ENCODE assay signal across 25 mouse cellular contexts in the genomic region with DNA sequence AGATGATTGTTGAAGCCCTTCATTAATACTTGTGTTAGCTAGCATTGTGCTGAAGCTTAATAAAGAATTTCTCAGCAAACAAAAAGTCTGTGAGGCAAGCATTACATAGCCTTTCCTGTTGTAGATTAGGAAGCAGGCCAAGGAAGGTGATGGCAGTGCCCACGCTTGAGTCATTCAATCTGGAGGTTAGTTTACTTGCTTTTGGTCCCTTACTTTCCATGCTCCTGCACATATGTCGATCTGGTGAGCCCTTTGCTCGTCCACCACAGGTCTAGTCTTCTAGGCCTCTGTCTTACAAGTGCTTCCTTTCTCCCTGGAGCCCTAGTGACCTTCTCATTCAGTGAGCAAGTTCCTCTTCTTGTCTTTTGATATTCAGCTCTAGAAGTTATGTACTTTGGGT.
DNase-seq lines count a peak whose midpoint lies in the region; ATAC-seq and TF ChIP-seq lines count a peak whose summit lies in the region.
"Had no signal": no experiment of that assay in that cellular context is flagged by ENCODE, and none has a peak within 500 bp of the region (broad histone marks: within the 10 kb centered on the region; RNA-seq: fewer than 3 reads in every experiment).

No protein-coding gene starts in this region.

- H3K27ac ChIP-seq in lung, postnatal 0 days (ENCODE audit: low read length) = no peak overlapping the region
- H3K27ac ChIP-seq in MEL (ENCODE audit: control insufficient read depth, low read depth, low read length) = no peak overlapping the region
- H3K27ac ChIP-seq in stomach, postnatal 0 days (replicated peaks) = no peak overlapping the region
- H3K27ac ChIP-seq: forebrain, embryonic 12.5 days; gastrocnemius, adult 2 months; hindbrain, embryonic 10.5 days; hindbrain, embryonic 15.5 days; layer of hippocampus, adult 2 months; limb, embryonic 12.5 days; midbrain, embryonic 13.5 days; neural tube, embryonic 13.5 days had no signal

- H3K9ac ChIP-seq in lung, postnatal 0 days (replicated peaks; ENCODE audit: low read depth) = no peak overlapping the region
- H3K9ac ChIP-seq in MEL (ENCODE audit: control insufficient read depth, low read depth, low read length, poor library complexity, severe bottlenecking) = no peak overlapping the region
- H3K9ac ChIP-seq in stomach, postnatal 0 days (ENCODE audit: low read length) = no peak overlapping the region
- H3K9ac ChIP-seq: forebrain, embryonic 12.5 days; forebrain, postnatal 0 days; hindbrain, embryonic 15.5 days; limb, embryonic 12.5 days; midbrain, embryonic 13.5 days; neural tube, embryonic 13.5 days had no signal

- H3K4me2 ChIP-seq in lung, postnatal 0 days (replicated peaks; ENCODE audit: low read depth, low read length) = no peak overlapping the region
- no peak overlapping the region for H3K4me2 ChIP-seq in stomach, postnatal 0 days (replicated peaks; ENCODE audit: low read depth)
- H3K4me2 ChIP-seq: forebrain, embryonic 12.5 days; hindbrain, embryonic 15.5 days; limb, embryonic 12.5 days; midbrain, embryonic 13.5 days; neural tube, embryonic 13.5 days had no signal

- no peak for TF ChIP-seq RAD21 in MEL (IDR thresholded peaks at IDR 0.05; ENCODE audit: low read depth, low read length)

- ATAC-seq in lung, postnatal 0 days = no peak
- no peak for ATAC-seq in stomach, postnatal 0 days (ENCODE audit: low FRiP score, low TSS enrichment)
- ATAC-seq: forebrain, postnatal 0 days; inflammation-experienced regulatory T-cells, adult 6 months; midbrain, embryonic 13.5 days had no signal

- TF ChIP-seq POLR2A in lung, adult 2 months (IDR thresholded peaks at IDR 0.05; ENCODE audit: borderline replicate concordance, extremely low read depth, low read depth, low read length) = no peak
- TF ChIP-seq POLR2A in MEL (IDR thresholded peaks at IDR 0.05; ENCODE audit: control insufficient read depth in 1 of 2, insufficient read depth in 1 of 2, low read depth in 1 of 2, low read length in 2 of 2, poor library complexity in 1 of 2) = no peak

- H3K79me2 ChIP-seq in MEL (ENCODE audit: control insufficient read depth, insufficient read depth, low read length, poor library complexity) = no peaks in the 10 kb centered on the region

- no peaks in the 10 kb centered on the region for H3K27me3 ChIP-seq in lung, postnatal 0 days (replicated peaks; ENCODE audit: insufficient read depth, low read length)
- H3K27me3 ChIP-seq in MEL (ENCODE audit: control insufficient read depth in 1 of 2, insufficient read depth in 2 of 2, low read length in 2 of 2) = no peaks in the 10 kb centered on the region
- H3K27me3 ChIP-seq in stomach, postnatal 0 days (ENCODE audit: control insufficient read depth, insufficient read depth, low read length) = no peaks in the 10 kb centered on the region
- H3K27me3 ChIP-seq: forebrain, embryonic 12.5 days; hindbrain, embryonic 15.5 days; limb, embryonic 12.5 days; midbrain, embryonic 13.5 days; neural tube, embryonic 13.5 days had no signal

- no peaks in the 10 kb centered on the region for H3K4me1 ChIP-seq in lung, postnatal 0 days (ENCODE audit: insufficient read depth, low read depth, low read length)
- H3K4me1 ChIP-seq in lung, adult 2 months (ENCODE audit: control insufficient read depth, insufficient read depth, low read length) = 0 out of 2 replicates have a peak, but pooled peaks cover 2% of the 10 kb centered on the region
- peaks cover 4 to 6% of the 10 kb centered on the region in 2 experiments; a peak in 2 of 4 replicates for H3K4me1 ChIP-seq in MEL (ENCODE audit: control insufficient read depth in 1 of 2, insufficient read depth in 2 of 2, low read length in 2 of 2)
- H3K4me1 ChIP-seq in stomach, postnatal 0 days (replicated peaks; ENCODE audit: control insufficient read depth, insufficient read depth) = no peaks in the 10 kb centered on the region
- H3K4me1 ChIP-seq: forebrain, embryonic 12.5 days; hindbrain, embryonic 10.5 days; hindbrain, embryonic 15.5 days; limb, embryonic 12.5 days; midbrain, embryonic 13.5 days; neural tube, embryonic 13.5 days had no signal

- no peaks in the 10 kb centered on the region for H3K9me3 ChIP-seq in lung, postnatal 0 days (ENCODE audit: low read length)
- no peaks in the 10 kb centered on the region for H3K9me3 ChIP-seq in MEL (replicated peaks; ENCODE audit: insufficient read depth, low read length)
- no peaks in the 10 kb centered on the region for H3K9me3 ChIP-seq in stomach, postnatal 0 days (ENCODE audit: control insufficient read depth, low read length)
- H3K9me3 ChIP-seq: forebrain, embryonic 12.5 days; hindbrain, embryonic 10.5 days; hindbrain, embryonic 15.5 days; limb, embryonic 12.5 days; midbrain, embryonic 13.5 days; neural tube, embryonic 13.5 days had no signal

- H3K36me3 ChIP-seq in lung, postnatal 0 days (ENCODE audit: insufficient read depth, low read length) = peaks cover 10% of the 10 kb centered on the region; the same call in 1 of the 2 replicates
- H3K36me3 ChIP-seq in MEL (ENCODE audit: control insufficient read depth in 1 of 2, insufficient read depth in 2 of 2, low read length in 2 of 2) = peaks cover 3 to 27% of the 10 kb centered on the region in 2 experiments; a peak in 3 of 4 replicates
- H3K36me3 ChIP-seq in stomach, postnatal 0 days (ENCODE audit: control insufficient read depth, insufficient read depth, low read length) = peaks cover 9% of the 10 kb centered on the region

- DNase-seq in lung, postnatal 0 days (ENCODE audit: low spot score) = peak; percentile 22
- no peak for DNase-seq in lung, adult 2 months
- peak; percentile 83 for DNase-seq in 416B (ENCODE audit: low read depth)
- DNase-seq in MEL (ENCODE audit: low read depth, low spot score) = peak; percentile 43
- peak; percentile 15 for DNase-seq in stomach, postnatal 0 days (ENCODE audit: low spot score)
- no peak for DNase-seq in retina, postnatal 1 day
- no peak for DNase-seq in layer of hippocampus, postnatal 36 days
- DNase-seq: adrenal gland, postnatal 25 days; cerebellum, postnatal 14 days; forebrain, postnatal 0 days; gastrocnemius, adult 2 months; heart, postnatal 14 days; kidney, adult 18-20 months; kidney, postnatal 36 days; lung, postnatal 4 days; thymus, postnatal 14 days had no signal

- H3K4me3 ChIP-seq in lung, postnatal 0 days (ENCODE audit: low read depth, low read length) = no peak overlapping the region
- no peak overlapping the region for H3K4me3 ChIP-seq in lung, adult 2 months (replicated peaks; ENCODE audit: extremely low read depth, low read depth, low read length)
- H3K4me3 ChIP-seq in MEL (ENCODE audit: control insufficient read depth in 1 of 2, insufficient read depth in 1 of 2, low read depth in 2 of 2, low read length in 2 of 2) = no peak overlapping the region
- H3K4me3 ChIP-seq in stomach, postnatal 0 days (ENCODE audit: low read depth, low read length) = no peak overlapping the region
- H3K4me3 ChIP-seq: erythroblast, embryonic 14.5 days; forebrain, embryonic 12.5 days; gastrocnemius, adult 2 months; hindbrain, embryonic 10.5 days; hindbrain, embryonic 15.5 days; layer of hippocampus, adult 2 months; limb, embryonic 12.5 days; midbrain, embryonic 13.5 days; neural tube, embryonic 13.5 days had no signal

- WGBS in lung, postnatal 0 days = 75% methylated on average over 3 of the region's 3 CpGs
- 61% methylated on average over 3 of the region's 3 CpGs for WGBS in lung, adult 2 months
- WGBS in stomach, postnatal 0 days = 72% methylated on average over 3 of the region's 3 CpGs

- TF ChIP-seq EP300 in lung, postnatal 0 days (IDR thresholded peaks at IDR 0.05) = no peak
- no peak for TF ChIP-seq EP300 in MEL (IDR thresholded peaks at IDR 0.05; ENCODE audit: low read depth in 1 of 2, low read length in 2 of 2)
- TF ChIP-seq EP300 in stomach, postnatal 0 days (optimal IDR thresholded peaks at IDR 0.05) = no peak

- TF ChIP-seq CTCF in lung, postnatal 0 days (IDR thresholded peaks at IDR 0.05) = no peak
- no peak for TF ChIP-seq CTCF in lung, adult 2 months (IDR thresholded peaks at IDR 0.05; ENCODE audit: insufficient read depth, low read length)
- TF ChIP-seq CTCF in MEL (IDR thresholded peaks at IDR 0.05 in 2 of 3, conservative IDR thresholded peaks at IDR 0.05 in 1 of 3; ENCODE audit: control insufficient read depth in 1 of 3, insufficient read depth in 1 of 3, low read depth in 2 of 3, low read length in 3 of 3, poor library complexity in 1 of 3, severe bottlenecking in 1 of 3) = no peak
- no peak for TF ChIP-seq CTCF in stomach, postnatal 0 days (IDR thresholded peaks at IDR 0.05; ENCODE audit: low read depth)

TF ChIP-seq in MEL, 35 proteins besides CTCF, POLR2A, EP300 and RAD21:
- TF ChIP-seq SIN3A (IDR thresholded peaks at IDR 0.05; ENCODE audit: low read length) (no peak), MXI1 (IDR thresholded peaks at IDR 0.05; ENCODE audit: low read depth, low read length) (no peak), UBTF (IDR thresholded peaks at IDR 0.05; ENCODE audit: borderline replicate concordance, insufficient read depth, low read depth, low read length) (no peak), NRF1 (IDR thresholded peaks at IDR 0.05; ENCODE audit: insufficient read depth, low read depth, low read length, poor library complexity, severe bottlenecking) (no peak), GATA1 (IDR thresholded peaks at IDR 0.05; ENCODE audit: low read depth, low read length) (no peak), USF2 (IDR thresholded peaks at IDR 0.05; ENCODE audit: borderline replicate concordance in 1 of 2, insufficient read depth in 1 of 2, low read depth in 1 of 2, low read length in 2 of 2) (no peak), HCFC1 (IDR thresholded peaks at IDR 0.05; ENCODE audit: low read depth, low read length) (no peak), POLR2AphosphoS2 (IDR thresholded peaks at IDR 0.05; ENCODE audit: low read length) (no peak)

Comparison
In these comparisons a context has a peak if more than half of its experiments do, and no peak if none do; other contexts are left out.
1. DNase-seq: peak in lung, postnatal 0 days (single experiment), 416B (single experiment), MEL (single experiment) and stomach, postnatal 0 days (single experiment); none in lung, adult 2 months (single experiment), retina, postnatal 1 day (single experiment) and layer of hippocampus, postnatal 36 days (0 of 2).